ENCODE assay signal across 8 mouse cellular contexts in the genomic region with DNA sequence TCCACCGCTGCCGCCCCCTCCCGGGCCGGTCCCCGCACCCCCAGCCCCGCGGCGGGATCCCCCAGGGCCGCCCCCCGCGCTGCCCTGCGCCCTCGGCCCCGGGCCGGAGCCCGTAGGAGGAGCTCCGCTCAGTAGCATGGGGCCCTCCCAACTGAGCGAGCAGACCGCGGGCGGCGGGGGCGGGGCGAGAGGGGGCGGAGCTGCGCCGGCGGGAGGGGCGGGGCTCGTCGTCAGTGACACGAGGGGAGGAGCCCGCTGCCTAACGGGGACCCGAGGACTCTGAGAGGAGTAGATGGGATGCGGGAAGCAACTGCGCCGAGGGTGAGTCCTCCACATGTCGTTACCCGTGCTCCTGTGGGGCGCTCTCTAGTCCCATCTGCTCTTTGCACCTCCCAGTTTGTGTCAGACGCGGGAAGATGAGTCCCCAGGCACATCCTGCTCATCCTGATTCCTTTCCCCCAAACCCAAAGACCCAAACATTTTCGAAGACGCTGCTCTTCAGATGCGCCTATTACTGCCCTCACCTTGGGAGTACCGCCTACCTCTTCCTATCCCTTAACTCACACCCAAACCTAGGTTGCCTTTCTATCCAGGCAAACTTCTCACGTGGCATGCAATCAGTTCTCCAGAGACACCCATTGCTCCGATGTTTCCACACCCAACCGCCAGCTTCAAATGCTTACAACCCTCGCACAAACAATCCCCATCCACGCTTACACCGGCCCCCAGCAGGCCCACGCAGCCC. TPM values are rescaled to one million over a fixed set of nuclear protein-coding genes. Genes with fewer than 3 reads are reported as not detected.
A peak's percentile ranks its signal among the peaks of the same experiment; 100 is the strongest.
DNase-seq lines count a peak whose midpoint lies in the region; ATAC-seq lines count a peak whose summit lies in the region.

A gene (minus strand): TSS at position 168 of the 745 bp plus-strand sequence.

- H3K9me3 ChIP-seq in forebrain, embryonic 11.5 days (ENCODE audit: control insufficient read depth, low read length) = no peaks in the 10 kb centered on the region
- no peaks in the 10 kb centered on the region for H3K9me3 ChIP-seq in heart, embryonic 15.5 days (replicated peaks)
- no peaks in the 10 kb centered on the region for H3K9me3 ChIP-seq in liver, embryonic 13.5 days (replicated peaks)
- no peaks in the 10 kb centered on the region for H3K9me3 ChIP-seq in stomach, embryonic 15.5 days

- H3K36me3 ChIP-seq in forebrain, embryonic 11.5 days (ENCODE audit: control insufficient read depth, insufficient read depth, low read length) = no peaks in the 10 kb centered on the region
- no peaks in the 10 kb centered on the region for H3K36me3 ChIP-seq in heart, embryonic 15.5 days
- peaks cover under 1% of the 10 kb centered on the region for H3K36me3 ChIP-seq in liver, embryonic 13.5 days
- H3K36me3 ChIP-seq in stomach, embryonic 15.5 days = no peaks in the 10 kb centered on the region

- no peaks in the 10 kb centered on the region for H3K27me3 ChIP-seq in forebrain, embryonic 11.5 days (ENCODE audit: control insufficient read depth, insufficient read depth, low read length)
- H3K27me3 ChIP-seq in heart, embryonic 15.5 days = peaks cover 9% of the 10 kb centered on the region; the same call in 1 of the 2 replicates
- no peaks in the 10 kb centered on the region for H3K27me3 ChIP-seq in liver, embryonic 13.5 days
- H3K27me3 ChIP-seq in stomach, embryonic 15.5 days (replicated peaks) = no peaks in the 10 kb centered on the region

- H3K4me1 ChIP-seq in forebrain, embryonic 11.5 days (replicated peaks; ENCODE audit: control insufficient read depth, insufficient read depth, low read length) = peaks cover 8% of the 10 kb centered on the region; the same call in 1 of the 2 replicates
- H3K4me1 ChIP-seq in heart, embryonic 15.5 days (replicated peaks) = peaks cover 25% of the 10 kb centered on the region
- peaks cover 62% of the 10 kb centered on the region for H3K4me1 ChIP-seq in liver, embryonic 13.5 days (replicated peaks)
- peaks cover 13% of the 10 kb centered on the region for H3K4me1 ChIP-seq in stomach, embryonic 15.5 days

- peak within 1 kb of the TSS; percentile 25; the same call in 1 of the 2 replicates for H3K27ac ChIP-seq in forebrain, embryonic 11.5 days (ENCODE audit: low read depth, low read length)
- H3K27ac ChIP-seq in heart, embryonic 15.5 days = peak within 1 kb of the TSS; percentile 70; the same call in 1 of the 2 replicates
- H3K27ac ChIP-seq in liver, embryonic 13.5 days = peak within 1 kb of the TSS; percentile 65
- H3K27ac ChIP-seq in stomach, embryonic 15.5 days = peak within 1 kb of the TSS; percentile 37; the same call in 1 of the 2 replicates

- peak; percentile 93 for DNase-seq in CD4-positive, CD25-positive, alpha-beta regulatory T cell, adult 2 months (ENCODE audit: low read depth, low spot score)
- DNase-seq in c-Kit-positive CD71-negative TER-119-negative erythroid progenitor cells, embryonic 14.5 days (ENCODE audit: low read depth) = peak; percentile 68
- DNase-seq in forebrain, embryonic 11.5 days (ENCODE audit: low spot score) = peak; percentile 98
- DNase-seq in kidney, postnatal 25 days = peak; percentile 91 to 94
- DNase-seq in liver, embryonic 13.5 days = peak; percentile 83
- peak; percentile 96 for DNase-seq in neural tube, embryonic 10.5 days (ENCODE audit: extremely low spot score, low spot score)

- peak; percentile 96 for ATAC-seq in forebrain, embryonic 11.5 days (replicated peaks; ENCODE audit: low FRiP score)
- peak; percentile 92 for ATAC-seq in heart, embryonic 15.5 days (replicated peaks; ENCODE audit: insufficient number of reproducible peaks, insufficient read depth, low FRiP score, low read depth)
- peak; percentile 85 for ATAC-seq in liver, embryonic 13.5 days (ENCODE audit: low read depth)
- ATAC-seq in stomach, embryonic 15.5 days (ENCODE audit: insufficient read depth, low FRiP score, low read depth) = peak; percentile 93

- peak within 1 kb of the TSS; percentile 90 for H3K4me3 ChIP-seq in forebrain, embryonic 11.5 days (ENCODE audit: low read depth, low read length)
- H3K4me3 ChIP-seq in heart, embryonic 15.5 days = peak within 1 kb of the TSS; percentile 91
- peak within 1 kb of the TSS; percentile 87 for H3K4me3 ChIP-seq in liver, embryonic 13.5 days (replicated peaks)
- H3K4me3 ChIP-seq in stomach, embryonic 15.5 days (replicated peaks) = peak within 1 kb of the TSS; percentile 58

- H3K9ac ChIP-seq in forebrain, embryonic 11.5 days (ENCODE audit: low read length) = peak within 1 kb of the TSS; percentile 91
- H3K9ac ChIP-seq in heart, embryonic 15.5 days = peak within 1 kb of the TSS; percentile 90
- H3K9ac ChIP-seq in liver, embryonic 13.5 days = peak within 1 kb of the TSS; percentile 91
- H3K9ac ChIP-seq in stomach, embryonic 15.5 days = peak within 1 kb of the TSS; percentile 82

- WGBS in forebrain, embryonic 11.5 days = 2% methylated on average over 37 of the region's 54 CpGs
- WGBS in heart, embryonic 15.5 days = 1% methylated on average over 38 of the region's 54 CpGs
- WGBS in liver, embryonic 13.5 days (ENCODE audit: insufficient replicate concordance) = 1% methylated on average over 37 of the region's 54 CpGs
- 1% methylated on average over 49 of the region's 54 CpGs for WGBS in stomach, embryonic 15.5 days

- peak within 1 kb of the TSS; percentile 91 for H3K4me2 ChIP-seq in forebrain, embryonic 11.5 days (ENCODE audit: low read depth, low read length, severe bottlenecking)
- H3K4me2 ChIP-seq in heart, embryonic 15.5 days = peak within 1 kb of the TSS; percentile 97
- H3K4me2 ChIP-seq in liver, embryonic 13.5 days = peak within 1 kb of the TSS; percentile 99
- peak within 1 kb of the TSS; percentile 68 for H3K4me2 ChIP-seq in stomach, embryonic 15.5 days

RNA-seq across cellular contexts. Expression of the gene that starts here (rescaled TPM):
- polyA plus RNA-seq in forebrain, embryonic 11.5 days (2014; fragmentation: Nextera tagmentation; extraction: Ambion mirVana) = 5.2 and 6.9 TPM in 2 replicates
- polyA plus RNA-seq in heart, embryonic 15.5 days (2015; fragmentation: Nextera tagmentation; extraction: Ambion mirVana) = 2.0 and 2.7 TPM in 2 replicates
- polyA plus RNA-seq in liver, embryonic 13.5 days (2015; fragmentation: Nextera tagmentation; extraction: Ambion mirVana) = 0.83 and 1.1 TPM in 2 replicates
- polyA plus RNA-seq in stomach, embryonic 15.5 days (2015; fragmentation: Nextera tagmentation; extraction: Ambion mirVana) = 2.3 and 2.6 TPM in 2 replicates

Comparison
In these comparisons a context has a peak if more than half of its experiments do, and no peak if none do; other contexts are left out.
1. Peak in every context shown above with its lines: DNase-seq, ATAC-seq, H3K4me3 ChIP-seq and H3K27ac ChIP-seq.